Mouse (Mus musculus): ENCODE results near the gene Rab3d.

Rab3d gene

DNA sequence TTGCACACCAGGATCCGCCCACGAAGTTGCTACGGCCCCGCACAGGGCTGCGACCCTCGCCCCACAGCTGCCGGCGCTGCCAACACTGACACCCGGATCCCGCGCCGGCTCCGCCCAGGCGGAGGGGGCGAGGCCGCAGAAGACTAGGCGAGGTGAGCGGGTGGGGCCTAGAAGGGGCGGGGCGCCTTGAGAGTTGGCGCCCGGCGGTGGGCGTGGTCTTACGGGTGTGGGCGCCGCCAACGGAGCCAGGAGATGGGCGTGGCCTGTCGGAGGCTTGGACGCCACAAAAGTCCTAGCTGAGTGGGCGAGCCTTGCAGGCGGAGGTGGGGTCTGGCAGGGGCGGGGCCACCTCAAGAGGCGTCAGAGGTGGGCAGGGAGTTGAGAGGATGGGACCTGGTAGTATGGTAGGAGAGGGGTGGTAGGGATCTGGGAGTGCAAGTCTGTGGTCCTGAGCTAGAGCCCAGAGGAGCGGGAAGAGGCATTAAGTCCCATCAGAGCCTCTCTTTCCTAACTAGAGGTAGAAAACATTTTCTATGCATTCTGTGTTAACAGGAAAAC is at the start of gene Rab3d:
TSS of gene Rab3d (minus strand) at position 158 of the 558 bp plus-strand sequence.
- in situ Hi-C loops (cut with MboI; ENCODE audit: low pct_unique_long_range_greater_than_20kb in 1 of 2, low sequenced_read_pairs in 2 of 2, unreplicated experiment in 1 of 2), result no loop called here

DNA sequence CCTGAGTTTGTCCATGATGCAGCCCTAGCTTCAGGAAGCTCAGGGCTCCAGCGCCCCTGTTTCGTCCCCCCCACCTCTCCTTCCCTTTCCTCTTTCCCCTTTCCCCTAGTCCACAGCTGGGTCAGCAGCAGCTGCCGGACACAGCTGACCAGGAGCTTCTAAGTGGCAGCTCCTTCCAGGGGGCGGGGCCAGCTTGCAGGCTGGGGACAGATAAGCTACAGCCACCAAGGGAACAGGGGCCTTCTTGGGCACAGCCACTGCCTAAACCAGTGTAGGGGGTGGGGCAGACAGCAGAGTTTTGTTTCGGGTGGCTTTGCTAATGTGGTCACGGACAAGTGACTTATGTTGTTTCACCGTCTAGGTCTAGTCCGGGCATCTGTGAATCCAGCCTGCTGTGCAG is 45.4 kb upstream of the Rab3d start, which contains the start of gene Epor:
TSS of gene Epor (minus strand) at position 90 of the 400 bp plus-strand sequence.
- in situ Hi-C loops (cut with MboI; ENCODE audit: low pct_unique_long_range_greater_than_20kb in 1 of 2, low sequenced_read_pairs in 2 of 2, unreplicated experiment in 1 of 2), result no loop called here

DNA sequence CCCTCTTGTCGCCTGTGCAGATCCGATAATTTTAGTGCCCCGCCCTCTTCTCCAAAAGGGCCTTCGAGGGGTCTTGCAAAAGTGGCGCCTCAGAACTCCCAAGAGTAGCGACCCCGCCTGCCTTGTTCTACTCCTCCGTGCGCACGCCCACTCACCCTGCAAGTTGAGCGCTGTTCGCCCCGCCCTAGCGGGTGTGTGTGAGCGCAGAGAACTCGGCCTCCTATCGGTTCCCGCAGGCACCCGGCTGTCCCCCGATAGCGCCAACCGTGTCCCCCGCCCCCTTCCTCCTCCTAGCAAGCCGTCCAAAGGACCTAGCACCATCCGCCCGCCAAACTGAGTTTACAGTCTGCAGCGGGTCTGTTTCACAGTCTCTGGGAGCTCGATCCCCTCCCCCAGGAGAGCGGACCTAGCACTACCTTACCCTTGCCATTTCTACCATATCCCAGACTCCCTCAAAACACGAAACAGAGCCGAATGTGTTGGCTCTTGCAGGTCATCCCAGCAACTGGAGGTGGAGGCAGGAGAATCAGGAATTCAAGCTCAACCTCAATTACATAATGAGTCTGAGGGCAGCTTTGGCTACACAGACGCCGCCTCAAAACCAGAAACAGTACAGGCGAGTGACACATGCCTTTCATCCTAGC is 44.5 kb upstream of the Rab3d start:
- in situ Hi-C loops (cut with MboI; ENCODE audit: low pct_unique_long_range_greater_than_20kb in 1 of 2, low sequenced_read_pairs in 2 of 2, unreplicated experiment in 1 of 2), result no loop called here

DNA sequence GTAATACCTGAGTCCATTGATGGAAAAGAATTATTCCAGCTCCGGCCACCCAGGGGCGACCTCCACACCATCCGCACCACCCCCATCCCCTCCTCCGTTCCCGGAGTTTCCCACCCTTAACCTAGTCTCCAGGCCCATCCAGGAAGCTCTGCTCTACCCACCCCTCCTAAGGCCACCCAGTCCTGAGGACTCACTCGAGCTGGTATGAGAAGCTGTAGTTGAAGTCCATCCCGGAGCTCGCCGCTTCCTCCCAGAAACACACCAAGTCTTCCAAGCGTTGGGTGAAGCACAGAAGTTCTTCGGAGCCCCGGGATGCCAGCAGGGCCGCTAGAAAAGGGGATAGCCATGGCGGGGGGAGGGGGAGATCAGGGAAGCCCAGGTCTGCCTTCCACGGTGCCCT is 44.0 kb upstream of the Rab3d start:
- in situ Hi-C loops (cut with MboI; ENCODE audit: low pct_unique_long_range_greater_than_20kb in 1 of 2, low sequenced_read_pairs in 2 of 2, unreplicated experiment in 1 of 2), result no loop called here

DNA sequence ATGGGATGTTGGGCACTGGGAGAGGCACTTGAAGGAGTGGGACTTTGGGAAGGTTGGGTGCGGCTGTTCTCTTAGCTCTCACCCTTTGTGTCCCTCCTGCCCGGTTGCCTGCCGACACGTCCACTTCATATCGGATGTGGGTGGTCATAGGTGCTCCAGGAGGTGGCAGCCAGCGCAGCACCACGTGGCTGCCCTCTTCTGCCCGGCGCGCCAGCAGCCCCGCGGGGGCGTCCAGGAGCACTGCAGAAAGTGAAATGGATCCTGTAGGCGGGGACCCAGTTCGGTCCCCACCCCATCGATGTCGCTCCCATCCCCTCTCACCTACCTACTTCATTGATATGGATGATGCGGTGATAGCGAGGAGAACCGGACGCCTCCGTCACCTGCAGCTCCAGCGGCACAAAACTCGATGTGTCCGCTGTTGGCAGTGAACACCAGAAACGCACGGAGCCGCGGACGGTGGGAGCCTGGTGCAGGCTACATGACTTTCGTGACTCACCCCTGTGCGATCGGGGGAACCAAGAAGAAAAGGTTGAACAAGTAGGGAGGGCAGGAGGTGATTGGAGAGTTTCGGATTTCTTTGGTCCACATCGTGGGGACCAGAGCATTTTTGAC is 43.5 kb upstream of the Rab3d start:
- in situ Hi-C loops (cut with MboI; ENCODE audit: low pct_unique_long_range_greater_than_20kb in 1 of 2, low sequenced_read_pairs in 2 of 2, unreplicated experiment in 1 of 2), result no loop called here

DNA sequence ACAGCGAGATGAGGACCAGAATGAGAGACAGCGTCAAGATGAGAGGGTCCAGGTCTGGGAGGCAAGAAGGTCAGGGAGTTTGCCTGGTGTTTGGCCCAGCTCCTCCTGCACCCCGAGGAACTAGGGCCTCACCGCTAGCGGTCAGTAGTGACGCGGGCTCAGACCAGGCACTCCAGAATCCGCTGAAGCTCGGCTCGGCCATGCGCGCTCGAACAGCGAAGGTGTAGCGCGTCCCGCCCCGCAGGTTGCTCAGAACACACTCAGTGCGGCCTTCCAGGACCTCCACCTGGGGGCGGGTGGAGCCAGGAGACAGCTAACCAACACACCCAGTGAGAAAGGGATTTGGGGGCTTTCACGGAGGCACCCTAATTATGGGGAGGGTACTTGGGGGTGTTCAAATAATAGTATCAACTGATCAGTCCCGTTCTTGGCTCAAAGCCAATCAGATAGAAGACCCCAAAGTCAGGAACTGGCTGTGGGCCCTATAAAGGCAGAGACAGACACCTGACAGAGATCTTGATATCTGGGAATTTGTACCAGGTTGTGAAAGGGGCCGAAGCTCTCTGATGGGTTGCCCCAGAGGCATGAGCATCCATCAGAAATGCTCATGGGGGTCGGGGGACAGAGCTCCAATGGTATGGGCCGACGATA is 42.7 kb upstream of the Rab3d start:
- in situ Hi-C loops (cut with MboI; ENCODE audit: low pct_unique_long_range_greater_than_20kb in 1 of 2, low sequenced_read_pairs in 2 of 2, unreplicated experiment in 1 of 2), result no loop called here

DNA sequence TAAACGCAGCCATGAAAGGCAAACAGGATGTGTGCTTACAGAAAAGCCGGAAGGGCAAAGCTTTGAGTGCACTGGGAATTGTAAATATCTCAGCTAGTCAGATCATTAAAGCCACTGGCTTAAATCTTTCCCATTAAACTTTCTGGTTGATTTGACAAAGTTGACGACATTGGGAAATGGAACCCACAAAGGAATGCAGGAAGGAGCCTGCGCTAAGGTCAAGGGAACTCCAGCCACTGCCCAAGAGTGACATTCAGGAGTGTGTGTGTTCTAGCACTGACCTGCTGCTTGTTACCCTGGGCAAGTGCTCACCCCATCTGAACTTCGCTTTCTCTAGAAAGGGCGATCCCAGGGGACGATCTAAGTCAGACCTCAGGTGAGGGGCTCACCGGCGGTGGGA is 42.1 kb upstream of the Rab3d start:
- in situ Hi-C loops (cut with MboI; ENCODE audit: low pct_unique_long_range_greater_than_20kb in 1 of 2, low sequenced_read_pairs in 2 of 2, unreplicated experiment in 1 of 2), result no loop called here

DNA sequence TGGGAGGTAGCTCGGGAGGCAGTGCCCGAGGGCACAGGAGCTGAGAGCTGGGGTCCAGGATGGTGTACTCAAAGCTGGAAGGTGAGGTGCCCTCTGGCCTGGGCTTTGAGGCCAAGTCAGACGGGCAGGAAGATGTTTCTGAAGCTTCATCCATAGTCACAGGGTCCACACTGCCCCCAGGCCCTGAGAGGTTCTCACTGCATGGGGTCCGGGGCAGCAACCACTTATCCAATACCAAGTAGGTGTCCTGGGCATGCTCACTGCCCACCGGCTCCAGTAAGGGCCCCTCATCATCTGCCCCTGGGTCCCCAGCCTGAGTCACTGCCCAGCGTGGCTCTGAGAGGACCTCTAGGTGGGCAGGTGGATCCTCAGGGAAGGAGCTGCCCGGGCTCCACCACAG is 41.3 kb upstream of the Rab3d start:
- in situ Hi-C loops (cut with MboI; ENCODE audit: low pct_unique_long_range_greater_than_20kb in 1 of 2, low sequenced_read_pairs in 2 of 2, unreplicated experiment in 1 of 2), result no loop called here

DNA sequence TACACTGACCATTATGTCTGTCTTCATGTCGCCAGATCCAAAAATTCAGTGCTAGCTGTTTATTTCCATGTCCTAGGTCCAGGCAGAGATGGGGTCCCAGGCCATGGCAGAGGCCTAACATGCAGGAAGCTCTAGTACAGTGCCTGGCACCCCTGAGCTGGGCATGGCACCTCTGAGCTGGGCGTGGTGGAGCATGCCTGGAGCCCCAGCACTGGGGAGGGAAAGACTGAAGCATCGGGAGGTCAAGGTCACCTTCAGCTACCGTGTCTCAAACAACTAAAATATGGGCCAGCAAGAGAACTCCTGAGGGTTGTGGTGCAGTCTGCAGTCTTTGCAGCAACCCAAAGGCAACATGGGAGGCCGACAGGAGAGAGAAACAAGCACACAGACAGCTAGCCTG is 40.4 kb upstream of the Rab3d start:
- in situ Hi-C loops (cut with MboI; ENCODE audit: low pct_unique_long_range_greater_than_20kb in 1 of 2, low sequenced_read_pairs in 2 of 2, unreplicated experiment in 1 of 2), result no loop called here

DNA sequence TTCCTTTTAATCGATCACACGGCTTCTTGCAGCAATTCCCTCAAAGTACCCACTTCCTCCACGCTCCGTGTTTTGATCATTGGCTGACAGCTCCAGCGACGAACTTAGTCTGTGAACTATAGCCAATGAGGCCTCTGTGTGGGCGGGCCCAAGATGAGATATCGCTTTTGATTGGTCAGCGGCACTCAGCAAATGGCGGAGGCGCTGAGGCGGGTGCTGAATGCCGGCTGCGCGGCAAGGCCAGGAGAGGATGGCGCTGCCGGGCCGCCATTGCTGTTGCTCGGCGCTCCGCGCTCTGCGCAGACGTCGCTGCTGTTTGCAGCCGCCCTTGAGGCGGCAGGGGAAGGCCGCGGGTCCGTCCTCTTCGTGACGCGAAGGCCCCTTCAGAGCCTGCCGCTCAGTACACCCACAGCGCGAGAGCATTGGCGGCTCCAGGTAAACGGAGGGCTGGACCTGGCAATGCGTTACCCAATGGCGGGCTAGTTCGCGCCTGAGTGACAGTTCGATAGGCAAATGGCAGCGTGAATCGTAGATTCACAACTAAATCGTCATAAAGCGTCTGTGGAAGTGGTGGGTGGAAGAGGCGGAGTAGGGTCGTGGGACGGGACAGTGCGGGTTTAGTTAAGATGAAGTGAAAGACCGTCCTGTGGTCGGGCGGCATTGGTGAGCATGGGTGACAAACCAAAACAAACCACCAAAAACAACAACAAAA is 37.7 kb upstream of the Rab3d start, which contains the start of gene Swsap1:
TSS of gene Swsap1 (plus strand) at position 186 of the 712 bp plus-strand sequence.
- in situ Hi-C loops (cut with MboI; ENCODE audit: low pct_unique_long_range_greater_than_20kb in 1 of 2, low sequenced_read_pairs in 2 of 2, unreplicated experiment in 1 of 2), result no loop called here

DNA sequence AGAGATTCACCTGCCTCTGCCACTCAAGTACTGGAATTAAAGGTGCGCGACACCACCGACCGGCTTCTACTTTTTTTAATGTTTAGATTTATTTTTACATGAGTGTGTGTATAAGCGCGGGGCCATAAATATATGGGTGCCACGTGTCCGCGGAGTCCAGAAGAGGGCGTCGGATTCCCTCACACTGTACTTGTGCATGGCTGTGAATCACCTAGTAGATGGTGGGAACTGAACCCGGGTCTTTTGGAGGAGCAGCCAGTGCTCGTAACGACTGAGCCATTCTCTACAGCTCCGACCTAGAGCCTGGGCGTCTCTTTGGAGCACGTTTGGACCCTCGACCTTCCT is 37.2 kb upstream of the Rab3d start:
- in situ Hi-C loops (cut with MboI; ENCODE audit: low pct_unique_long_range_greater_than_20kb in 1 of 2, low sequenced_read_pairs in 2 of 2, unreplicated experiment in 1 of 2), result no loop called here

DNA sequence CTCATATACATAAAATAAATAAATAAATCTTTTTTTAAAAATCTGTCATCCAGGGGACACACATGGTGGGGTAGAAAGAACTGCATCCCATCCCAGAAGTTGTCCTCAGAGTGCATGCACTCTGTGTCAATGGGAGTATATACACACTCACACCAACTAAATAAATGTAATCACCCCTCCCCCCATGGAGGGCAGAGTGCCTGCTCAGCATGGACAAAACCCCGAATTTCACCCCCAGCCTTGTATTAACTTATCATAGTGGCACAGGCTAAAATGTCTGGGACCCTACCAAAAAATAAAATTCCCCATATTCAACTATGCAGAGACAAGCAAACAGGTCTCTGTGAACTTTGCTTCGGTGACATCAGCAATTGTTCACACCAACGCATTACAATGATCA is 36.6 kb upstream of the Rab3d start:
- in situ Hi-C loops (cut with MboI; ENCODE audit: low pct_unique_long_range_greater_than_20kb in 1 of 2, low sequenced_read_pairs in 2 of 2, unreplicated experiment in 1 of 2), result no loop called here

DNA sequence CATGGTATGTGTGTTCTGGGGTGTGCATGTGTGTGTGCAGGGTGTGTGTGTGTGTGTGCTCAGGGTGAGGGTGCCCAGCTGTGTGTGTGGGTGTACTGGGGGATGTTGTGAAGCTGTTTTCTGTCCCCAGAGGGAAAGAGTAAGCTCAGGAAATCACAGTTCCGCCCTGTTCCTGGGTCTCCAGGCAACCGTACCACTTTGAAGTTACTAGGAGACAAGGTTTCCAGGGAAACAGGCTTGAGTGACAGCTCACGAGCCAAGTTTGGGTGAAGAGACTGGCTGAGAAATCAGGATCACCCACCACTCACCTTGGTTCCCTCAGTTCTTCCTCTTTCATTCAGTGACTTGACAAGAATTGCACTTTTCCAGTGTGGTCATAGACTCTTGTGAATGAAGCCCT is 35.6 kb upstream of the Rab3d start:
- in situ Hi-C loops (cut with MboI; ENCODE audit: low pct_unique_long_range_greater_than_20kb in 1 of 2, low sequenced_read_pairs in 2 of 2, unreplicated experiment in 1 of 2), result no loop called here

DNA sequence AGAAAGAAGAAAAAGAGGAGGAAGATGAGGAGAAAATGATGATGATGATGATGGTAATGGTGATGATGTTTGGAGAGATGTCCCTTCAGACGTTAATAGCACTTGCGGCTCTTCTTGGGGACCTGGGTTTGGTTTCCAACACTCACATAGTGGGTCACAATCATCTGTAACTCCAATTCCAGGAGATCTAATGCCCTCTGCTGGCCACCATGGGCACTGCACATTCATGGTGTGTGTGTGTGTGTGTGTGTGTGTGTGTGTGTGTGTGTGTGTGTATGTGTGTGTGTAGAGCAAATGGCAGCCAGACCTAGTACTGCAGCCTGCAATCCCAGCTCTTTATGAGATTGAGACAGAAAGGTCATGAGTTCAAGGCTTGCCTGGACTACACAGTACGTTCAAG is 34.0 kb upstream of the Rab3d start:
- in situ Hi-C loops (cut with MboI; ENCODE audit: low pct_unique_long_range_greater_than_20kb in 1 of 2, low sequenced_read_pairs in 2 of 2, unreplicated experiment in 1 of 2), result no loop called here

DNA sequence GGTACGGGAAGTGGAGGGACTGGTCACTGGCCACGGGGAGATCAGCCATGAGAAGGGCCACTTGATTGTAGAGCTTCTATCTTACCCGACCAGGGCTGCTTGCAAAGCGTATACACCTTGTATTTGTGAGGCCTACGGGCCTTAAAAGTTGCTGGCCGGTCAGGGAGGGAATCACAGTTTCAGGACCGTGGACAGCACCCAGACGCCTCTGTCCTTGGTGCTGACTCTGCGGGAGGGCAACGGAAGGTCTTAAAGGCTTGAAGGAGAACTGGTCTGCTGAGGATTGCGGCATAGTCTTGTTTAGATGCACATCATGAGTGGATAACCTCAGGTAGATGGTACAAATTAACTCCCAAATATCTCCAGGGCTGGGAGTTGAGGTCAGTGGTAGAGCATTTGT is 32.3 kb upstream of the Rab3d start:
- in situ Hi-C loops (cut with MboI; ENCODE audit: low pct_unique_long_range_greater_than_20kb in 1 of 2, low sequenced_read_pairs in 2 of 2, unreplicated experiment in 1 of 2), result no loop called here

DNA sequence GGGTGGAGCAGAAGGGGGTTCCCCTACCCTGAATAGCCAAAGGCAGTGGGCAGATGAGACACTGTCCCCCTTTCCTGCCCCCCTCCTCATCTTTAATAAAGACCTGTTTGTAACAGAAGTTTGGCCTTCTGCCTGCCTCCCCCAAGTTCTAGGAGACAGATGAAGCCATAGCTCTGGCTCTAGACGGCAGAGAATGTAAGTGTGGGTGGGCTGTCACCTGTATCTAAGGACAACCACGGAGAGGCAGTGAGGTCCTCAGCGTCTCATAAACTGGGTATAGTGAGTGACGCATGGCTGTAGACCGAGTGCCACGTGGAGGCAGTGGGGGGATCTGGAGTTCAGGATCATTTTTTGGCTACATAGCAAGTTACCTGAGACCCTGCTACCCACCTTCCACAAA is 30.8 kb upstream of the Rab3d start:
- in situ Hi-C loops (cut with MboI; ENCODE audit: low pct_unique_long_range_greater_than_20kb in 1 of 2, low sequenced_read_pairs in 2 of 2, unreplicated experiment in 1 of 2), result no loop called here

DNA sequence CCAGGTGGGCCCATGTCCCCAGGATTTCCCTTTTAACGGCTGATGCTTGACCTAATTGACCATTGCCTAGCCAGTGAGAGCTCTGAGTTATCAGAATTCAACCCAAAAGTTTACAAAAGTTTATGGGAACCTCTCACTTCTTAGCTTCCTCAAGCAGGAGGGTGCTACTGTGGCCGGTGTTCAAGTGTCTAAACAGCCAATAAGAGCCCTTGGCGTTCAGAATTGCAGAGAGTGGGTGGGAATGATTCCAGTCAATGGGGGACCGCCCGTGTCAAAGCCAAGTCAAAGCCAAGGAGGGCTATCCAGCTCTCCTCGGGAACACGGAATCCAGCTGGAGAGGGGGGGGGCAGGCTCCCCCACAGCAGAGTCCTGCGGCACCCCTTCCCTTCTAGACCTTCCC is 30.2 kb upstream of the Rab3d start:
- in situ Hi-C loops (cut with MboI; ENCODE audit: low pct_unique_long_range_greater_than_20kb in 1 of 2, low sequenced_read_pairs in 2 of 2, unreplicated experiment in 1 of 2), result no loop called here

DNA sequence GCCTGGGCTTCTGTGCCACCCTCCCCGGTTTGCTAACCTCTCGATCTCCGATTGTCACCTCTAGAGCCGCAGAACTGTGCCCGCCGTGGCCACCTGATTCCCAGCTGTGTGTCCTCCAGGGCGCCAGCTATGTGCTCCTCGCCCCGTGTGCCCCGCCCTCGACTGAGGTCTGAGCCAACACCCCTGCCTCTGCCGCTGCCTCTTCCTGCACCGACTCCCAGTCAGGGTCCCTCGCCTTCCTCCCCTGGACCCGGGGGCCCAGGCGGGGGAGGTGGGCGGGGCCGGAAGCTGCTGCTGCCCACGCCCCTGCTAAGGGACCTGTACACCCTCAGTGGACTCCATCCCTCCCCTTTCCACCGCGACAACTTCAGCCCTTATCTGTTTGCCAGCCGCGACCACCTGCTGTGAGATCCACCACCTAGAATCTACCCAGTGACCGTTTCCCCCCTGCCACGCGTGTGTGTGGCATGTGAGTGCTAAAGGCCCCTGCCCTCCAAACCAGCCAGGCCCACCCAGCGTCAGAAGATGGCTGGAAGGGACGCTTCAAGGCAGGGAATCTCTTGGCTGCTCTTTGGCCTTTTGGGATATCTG is 29.6 kb upstream of the Rab3d start:
- in situ Hi-C loops (cut with MboI; ENCODE audit: low pct_unique_long_range_greater_than_20kb in 1 of 2, low sequenced_read_pairs in 2 of 2, unreplicated experiment in 1 of 2), result no loop called here

DNA sequence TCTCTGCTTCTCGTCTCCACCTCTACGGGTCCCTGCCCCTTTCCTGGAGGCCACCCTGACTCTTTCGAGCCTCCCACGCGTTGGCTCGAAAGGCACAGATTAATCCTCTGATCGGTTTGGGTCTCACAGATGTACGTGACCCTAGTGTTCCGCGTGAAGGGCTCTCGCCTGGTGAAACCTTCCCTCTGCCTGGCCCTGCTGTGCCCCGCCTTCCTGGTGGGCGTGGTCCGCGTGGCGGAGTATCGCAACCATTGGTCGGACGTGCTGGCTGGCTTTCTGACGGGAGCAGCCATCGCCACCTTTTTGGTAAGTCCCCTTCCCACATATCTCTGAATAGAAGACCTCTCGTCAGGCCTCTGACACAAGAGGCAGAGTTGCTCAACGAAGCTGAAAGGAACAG is 26.3 kb upstream of the Rab3d start:
- in situ Hi-C loops (cut with MboI; ENCODE audit: low pct_unique_long_range_greater_than_20kb in 1 of 2, low sequenced_read_pairs in 2 of 2, unreplicated experiment in 1 of 2), result no loop called here
